Mouse (Mus musculus) midbrain, postnatal 0 days (tissue): ENCODE measurements around the gene Larp4. TPM values are rescaled to one million over a fixed set of nuclear protein-coding genes. Genes with fewer than 3 reads are reported as not detected.
A peak's percentile ranks its signal among the peaks of the same experiment; 100 is the strongest.
"Not testable (repeated sequence)": the region's sequence is repeated elsewhere in the genome, so short reads cannot be mapped to it uniquely, and the experiment has no call there.

Experiments used
- ATAC-seq: fragments of 200-750 bp; cut with Nextera tagmentation; 2 replicates; pipeline ENCODE4 v1.8.0; 2017; ENCODE audit warnings: moderate number of reproducible peaks, mild to moderate bottlenecking, moderate TSS enrichment, moderate library complexity; ENCODE audit not compliant: low FRiP score
- DNase-seq: peaks from one replicate; pipeline ENCODE4 v3.0.0-alpha.2; 2015; ENCODE audit warnings: low spot score
- H3K27ac ChIP-seq: fragments of 300-500 bp; sonication (generic); 2 replicates; pipeline ENCODE4 v1.5.1; 2014; ENCODE audit warnings: low read depth, mild to moderate bottlenecking, low read length, mixed read lengths
- H3K27me3 ChIP-seq: fragments of 300-500 bp; sonication (generic); 2 replicates; pipeline ENCODE4 v1.6.1; 2014; ENCODE audit warnings: low read length, control low read depth, mixed read lengths; ENCODE audit not compliant: insufficient read depth
- H3K36me3 ChIP-seq: fragments of 300-500 bp; sonication (generic); 2 replicates; pipeline ENCODE4 v1.6.1; 2014; ENCODE audit warnings: low read length, control low read depth, mixed read lengths; ENCODE audit not compliant: insufficient read depth
- H3K4me1 ChIP-seq: fragments of 300-500 bp; sonication (generic); 2 replicates; pipeline ENCODE4 v1.6.1; 2014; ENCODE audit warnings: mild to moderate bottlenecking, control low read depth, antibody characterized with exemption, low read length, mixed read lengths; ENCODE audit not compliant: insufficient read depth
- H3K4me2 ChIP-seq: fragments of 300-500 bp; sonication (generic); 2 replicates; pipeline ENCODE4 v1.6.1; 2014; ENCODE audit warnings: low read depth, mild to moderate bottlenecking, low read length, mixed read lengths; ENCODE audit not compliant: poor library complexity, severe bottlenecking
- H3K4me3 ChIP-seq: fragments of 300-500 bp; sonication (generic); 2 replicates; pipeline ENCODE4 v1.5.1; 2014; ENCODE audit warnings: low read depth, mild to moderate bottlenecking, low read length, moderate library complexity
- H3K9ac ChIP-seq: fragments of 300-500 bp; sonication (generic); replicated peaks from 2 replicates; pipeline ENCODE4 v1.6.1; 2014; ENCODE audit warnings: mild to moderate bottlenecking, low read length, moderate library complexity, mixed read lengths; ENCODE audit not compliant: poor library complexity, severe bottlenecking
- H3K9me3 ChIP-seq: fragments of 300-500 bp; sonication (generic); 2 replicates; pipeline ENCODE4 v1.6.1; 2016; ENCODE audit warnings: low read length, control low read depth
- CTCF ChIP-seq: IDR thresholded peaks from 2 replicates; pipeline ENCODE4 v1.5.1; 2016; ENCODE audit warnings: antibody characterized with exemption, mild to moderate bottlenecking
- WGBS: fragments of 180-500 bp; shearing (Covaris S2); extraction: QIAGEN DNeasy Blood & Tissue Kit; methylation state at CpG from one replicate; pipeline ENCODE4 v1.1.7; 2014; 5-methylcytosine and 5-hydroxymethylcytosine counted together
- polyA plus RNA-seq: library from polyadenylated mRNA; unstranded; fragments of >200 nt; fragmentation: Nextera tagmentation; extraction: Ambion mirVana; gene quantifications from 2 replicates; pipeline ENCODE4 v1.2.1, GENCODE M21; 2015
- total RNA-seq: library from RNA; depleted of rRNA; stranded (reverse); fragments of >200 nt; gene quantifications from 2 replicates; pipeline ENCODE4 v1.2.3, GENCODE M21; 2014

The Larp4 gene
- total and polyA plus RNA-seq, 2 experiments from 2014 or later, result 19.6 to 73.5 TPM

GRCm38 (mm10) chr15:99972989-99973911 lies 3.4 kb downstream of the Larp4 start:
- peak overlapping the region; percentile 63 for H3K4me2 ChIP-seq
- H3K36me3 ChIP-seq, result no peaks in the 10 kb centered on the region
- no peaks in the 10 kb centered on the region for H3K9me3 ChIP-seq
- peak overlapping the region; percentile 98 for H3K4me3 ChIP-seq
- peak; percentile 87 for ATAC-seq
- no peak; the same call in 1 of the 2 replicates for TF ChIP-seq CTCF
- under 1% methylated on average over 67 of the region's 84 CpGs for WGBS
- peak; percentile 15 for DNase-seq
- peak overlapping the region; percentile 94 for H3K27ac ChIP-seq
- peak overlapping the region; percentile 87 for H3K9ac ChIP-seq
- H3K4me1 ChIP-seq, result no peaks in the 10 kb centered on the region
- H3K27me3 ChIP-seq, result no peaks in the 10 kb centered on the region

GRCm38 (mm10) chr15:99974476-99975220 lies 4.8 kb downstream of the Larp4 start:
- Histone ChIP-seq H3K4me1 (no peaks in the 10 kb centered on the region), H3K27me3 (no peaks in the 10 kb centered on the region), H3K9me3 (no peaks in the 10 kb centered on the region), H3K9ac (no peak overlapping the region), H3K36me3 (no peaks in the 10 kb centered on the region), H3K27ac (no peak overlapping the region), H3K4me2 (no peak overlapping the region), H3K4me3 (no peak overlapping the region)
- WGBS, result 82% methylated on average over 2 of the region's 2 CpGs
- DNase-seq (no peak), ATAC-seq (no peak)
- TF ChIP-seq CTCF, result no peak

GRCm38 (mm10) chr15:99976121-99976520 lies 6.3 kb downstream of the Larp4 start:
- H3K4me1 ChIP-seq, H3K27me3 ChIP-seq, H3K27ac ChIP-seq, H3K9me3 ChIP-seq, H3K36me3 ChIP-seq, DNase-seq, H3K4me2 ChIP-seq, ATAC-seq, H3K9ac ChIP-seq, H3K4me3 ChIP-seq: not testable (repeated sequence)
- WGBS, result 88% methylated on average over 2 of the region's 2 CpGs

- Histone ChIP-seq H3K4me3 (no peak overlapping the region), H3K27me3 (no peaks in the 10 kb centered on the region), H3K9me3 (no peaks in the 10 kb centered on the region), H3K4me1 (no peaks in the 10 kb centered on the region), H3K9ac (no peak overlapping the region), H3K36me3 (no peaks in the 10 kb centered on the region), H3K27ac (no peak overlapping the region), H3K4me2 (no peak overlapping the region)
- no peak for TF ChIP-seq CTCF
- DNase-seq (no peak), ATAC-seq (no peak)
- 89% methylated on average over 1 of the region's 1 CpGs for WGBS
Measured at GRCm38 (mm10) chr15:99979266-99979665, 9.4 kb downstream of the Larp4 start.

- Histone ChIP-seq H3K36me3 (no peaks in the 10 kb centered on the region), H3K9me3 (no peaks in the 10 kb centered on the region), H3K4me1 (no peaks in the 10 kb centered on the region), H3K4me3 (no peak overlapping the region), H3K27me3 (no peaks in the 10 kb centered on the region), H3K4me2 (no peak overlapping the region), H3K9ac (no peak overlapping the region), H3K27ac (no peak overlapping the region)
- DNase-seq (no peak), ATAC-seq (no peak)
- TF ChIP-seq CTCF, result no peak
- WGBS, result 88% methylated on average over 2 of the region's 2 CpGs
Measured at GRCm38 (mm10) chr15:99979715-99980114, 9.8 kb downstream of the Larp4 start.

DNA sequence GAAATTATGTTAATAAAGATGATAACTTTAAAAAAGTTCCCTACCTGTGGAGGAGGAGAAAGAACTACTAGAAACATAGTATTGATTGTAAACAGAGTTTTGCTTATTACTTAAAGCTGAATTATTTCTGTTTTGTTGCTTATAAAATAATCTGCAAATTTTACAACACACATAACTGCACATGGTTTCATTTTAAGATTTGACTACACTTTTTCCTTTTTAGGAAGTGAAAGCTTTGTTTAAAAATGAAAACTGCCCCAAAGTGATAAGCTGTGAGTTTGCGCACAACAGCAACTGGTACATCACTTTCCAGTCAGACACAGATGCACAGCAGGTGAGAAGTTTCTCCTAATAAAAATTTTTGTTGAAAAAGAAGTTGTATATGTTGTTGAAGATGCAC lies 23.2 kb downstream of the Larp4 start:
- H3K36me3 ChIP-seq, result peaks cover 18% of the 10 kb centered on the region; the same call in 1 of the 2 replicates

More for the DNA sequence above, 23.2 kb downstream of the Larp4 start:
- no peak for ATAC-seq
- 98% methylated on average over 1 of the region's 1 CpGs for WGBS
- Histone ChIP-seq H3K27me3 (no peaks in the 10 kb centered on the region), H3K27ac (no peak overlapping the region), H3K4me2 (no peak overlapping the region), H3K9me3 (no peaks in the 10 kb centered on the region), H3K4me1 (no peaks in the 10 kb centered on the region), H3K4me3 (no peak overlapping the region), H3K9ac (no peak overlapping the region)
- no peak for DNase-seq
- TF ChIP-seq CTCF, result no peak
